Mouse (Mus musculus) forebrain, embryonic 10.5 days (tissue): ENCODE measurements around the gene Igfbpl1. TPM values are rescaled to one million over a fixed set of nuclear protein-coding genes. Genes with fewer than 3 reads are reported as not detected.

Experiments used
- DNase-seq: peaks from one replicate; pipeline ENCODE4 v3.0.0-alpha.2; 2017; ENCODE audit warnings: low spot score; ENCODE audit errors: extremely low spot score
- H3K27ac ChIP-seq: fragments of 300-500 bp; sonication (generic); 2 replicates; pipeline ENCODE4 v1.5.1; 2016; ENCODE audit warnings: mild to moderate bottlenecking
- H3K27me3 ChIP-seq: fragments of 300-500 bp; sonication (generic); 2 replicates; pipeline ENCODE4 v1.6.1; 2016; ENCODE audit warnings: mild to moderate bottlenecking; ENCODE audit not compliant: poor library complexity, severe bottlenecking
- H3K36me3 ChIP-seq: fragments of 300-500 bp; sonication (generic); replicated peaks from 2 replicates; pipeline ENCODE4 v1.6.1; 2016; ENCODE audit warnings: mild to moderate bottlenecking, moderate library complexity
- H3K4me1 ChIP-seq: fragments of 300-500 bp; sonication (generic); 2 replicates; pipeline ENCODE4 v1.6.1; 2016
- H3K4me3 ChIP-seq: fragments of 300-500 bp; sonication (generic); 2 replicates; pipeline ENCODE4 v1.5.1; 2016; ENCODE audit warnings: mild to moderate bottlenecking, moderate library complexity
- H3K9me3 ChIP-seq: fragments of 300-500 bp; sonication (generic); 2 replicates; pipeline ENCODE4 v1.6.1; 2016; ENCODE audit warnings: mild to moderate bottlenecking, moderate library complexity
- WGBS: fragments of 180-500 bp; shearing (Covaris S2); methylation state at CpG from one replicate; pipeline ENCODE4 v1.1.7; 2016; 5-methylcytosine and 5-hydroxymethylcytosine counted together
- polyA plus RNA-seq: library from polyadenylated mRNA; unstranded; fragments of >200 nt; fragmentation: Nextera tagmentation; extraction: Ambion mirVana; gene quantifications from 2 replicates; pipeline ENCODE4 v1.2.1, GENCODE M21; 2016

Gene Igfbpl1
- polyA plus RNA-seq, 1 experiment from 2014 or later: 18.7 TPM

- H3K4me3 ChIP-seq: peak overlapping the region; percentile 38
Observed at GRCm38 (mm10) chr4:45818814-45819207, 7.9 kb downstream of the Igfbpl1 start.

GRCm38 (mm10) chr4:45815542-45815941 is 11.2 kb downstream of the Igfbpl1 start:
- peaks cover 13% of the 10 kb centered on the region for H3K27me3 ChIP-seq
- H3K4me3 ChIP-seq: no peak overlapping the region
- 24% methylated on average over 7 of the region's 7 CpGs for WGBS
- H3K4me1 ChIP-seq: peaks cover 59% of the 10 kb centered on the region
- H3K27ac ChIP-seq: peak overlapping the region; percentile 64; the same call in 1 of the 2 replicates
- peak; percentile 68 for DNase-seq
- no peaks in the 10 kb centered on the region for H3K9me3 ChIP-seq
- H3K36me3 ChIP-seq: peaks cover 51% of the 10 kb centered on the region

More at GRCm38 (mm10) chr4:45818814-45819207, 7.9 kb downstream of the Igfbpl1 start:
- 15% methylated on average over 4 of the region's 4 CpGs for whole genome bisulfite sequencing
- peaks cover 86% of the 10 kb centered on the region for H3K4me1 ChIP-seq
- no peaks in the 10 kb centered on the region for H3K9me3 ChIP-seq
- peak overlapping the region; percentile 90 for H3K27ac ChIP-seq
- H3K27me3 ChIP-seq: peaks cover 29% of the 10 kb centered on the region
- H3K36me3 ChIP-seq: peaks cover 38% of the 10 kb centered on the region
- DNase-seq: no peak

- H3K4me1 ChIP-seq: peaks cover 31% of the 10 kb centered on the region
- no peak overlapping the region for H3K27ac ChIP-seq
- H3K36me3 ChIP-seq: peaks cover 81% of the 10 kb centered on the region
- peaks cover 4% of the 10 kb centered on the region; the same call in 1 of the 2 replicates for H3K27me3 ChIP-seq
- 18% methylated on average over 8 of the region's 8 CpGs for WGBS
- no peak overlapping the region for H3K4me3 ChIP-seq
- DNase-seq: no peak
- H3K9me3 ChIP-seq: no peaks in the 10 kb centered on the region
Observed at GRCm38 (mm10) chr4:45811250-45811649, 15.5 kb downstream of the Igfbpl1 start.

- peaks cover 19% of the 10 kb centered on the region for H3K4me1 ChIP-seq
- no peak overlapping the region for H3K4me3 ChIP-seq
- H3K27me3 ChIP-seq: peaks cover 4% of the 10 kb centered on the region; the same call in 1 of the 2 replicates
- H3K27ac ChIP-seq: no peak overlapping the region
- 35% methylated on average over 7 of the region's 7 CpGs for WGBS
- no peaks in the 10 kb centered on the region; the same call in 1 of the 2 replicates for H3K9me3 ChIP-seq
- no peak for DNase-seq
- H3K36me3 ChIP-seq: peaks cover 63% of the 10 kb centered on the region
Observed at GRCm38 (mm10) chr4:45808034-45808433, 18.7 kb downstream of the Igfbpl1 start.

- WGBS: 93% methylated on average over 14 of the region's 14 CpGs
- Histone ChIP-seq H3K27ac (no peak overlapping the region), H3K4me3 (no peak overlapping the region), H3K9me3 (no peaks in the 10 kb centered on the region; the same call in 1 of the 2 replicates), H3K36me3 (peaks cover 25% of the 10 kb centered on the region), H3K4me1 (peaks cover 22% of the 10 kb centered on the region), H3K27me3 (peaks cover 9% of the 10 kb centered on the region)
- DNase-seq: no peak
Observed at GRCm38 (mm10) chr4:45802900-45803299, 23.8 kb downstream of the Igfbpl1 start.

GRCm38 (mm10) chr4:45799956-45800537 is 26.7 kb downstream of the Igfbpl1 start:
- peaks cover 23% of the 10 kb centered on the region for H3K27me3 ChIP-seq
- H3K4me3 ChIP-seq: no peak overlapping the region
- H3K9me3 ChIP-seq: no peaks in the 10 kb centered on the region; the same call in 1 of the 2 replicates
- H3K27ac ChIP-seq: no peak overlapping the region
- WGBS: 47% methylated on average over 3 of the region's 3 CpGs
- H3K36me3 ChIP-seq: peaks cover 18% of the 10 kb centered on the region
- peaks cover 27% of the 10 kb centered on the region for H3K4me1 ChIP-seq
- no peak for DNase-seq

GRCm38 (mm10) chr4:45798964-45799363 is 27.8 kb downstream of the Igfbpl1 start, which contains the start of gene Aldh1b1:
Gene Aldh1b1 (plus strand): TSS chr4:45799022.
- Histone ChIP-seq H3K4me3 (peak within 1 kb of the TSS; percentile 55), H3K27me3 (peaks cover 23% of the 10 kb centered on the region), H3K9me3 (no peaks in the 10 kb centered on the region; the same call in 1 of the 2 replicates), H3K36me3 (peaks cover 16% of the 10 kb centered on the region), H3K27ac (peak within 1 kb of the TSS; percentile 75), H3K4me1 (peaks cover 30% of the 10 kb centered on the region)
- peak; percentile 81 for DNase-seq
- WGBS: under 1% methylated on average over 26 of the region's 26 CpGs

GRCm38 (mm10) chr4:45796760-45797159 is 30.0 kb downstream of the Igfbpl1 start:
- Histone ChIP-seq H3K4me3 (no peak overlapping the region), H3K36me3 (no peaks in the 10 kb centered on the region), H3K27me3 (peaks cover 27% of the 10 kb centered on the region), H3K4me1 (peaks cover 32% of the 10 kb centered on the region), H3K9me3 (no peaks in the 10 kb centered on the region), H3K27ac (no peak overlapping the region)
- no peak for DNase-seq
- 77% methylated on average over 5 of the region's 5 CpGs for WGBS

- no peaks in the 10 kb centered on the region for H3K36me3 ChIP-seq
- H3K27me3 ChIP-seq: peaks cover 27% of the 10 kb centered on the region
- H3K9me3 ChIP-seq: no peaks in the 10 kb centered on the region
- H3K27ac ChIP-seq: peak overlapping the region; percentile 87
- DNase-seq: peak; percentile 55
- H3K4me3 ChIP-seq: peak overlapping the region; percentile 47
- WGBS: 3% methylated on average over 12 of the region's 12 CpGs
- peaks cover 32% of the 10 kb centered on the region for H3K4me1 ChIP-seq
Observed at GRCm38 (mm10) chr4:45795191-45795811, 31.4 kb downstream of the Igfbpl1 start.

- H3K27ac ChIP-seq: 0 out of 2 replicates have a peak overlapping the region, but pooled peaks have one; percentile 36
- H3K27me3 ChIP-seq: peaks cover 16% of the 10 kb centered on the region; the same call in 1 of the 2 replicates
- WGBS: 86% methylated on average over 2 of the region's 2 CpGs
Observed at GRCm38 (mm10) chr4:45790018-45790417, 36.7 kb downstream of the Igfbpl1 start.

GRCm38 (mm10) chr4:45789263-45789958 is 37.3 kb downstream of the Igfbpl1 start:
- H3K4me3 ChIP-seq: no peak overlapping the region
- peak overlapping the region; percentile 36; the same call in 1 of the 2 replicates for H3K27ac ChIP-seq
- WGBS: 77% methylated on average over 13 of the region's 13 CpGs
- H3K36me3 ChIP-seq: no peaks in the 10 kb centered on the region
- H3K4me1 ChIP-seq: peaks cover 32% of the 10 kb centered on the region
- H3K27me3 ChIP-seq: peaks cover 16% of the 10 kb centered on the region; the same call in 1 of the 2 replicates
- DNase-seq: no peak
- H3K9me3 ChIP-seq: no peaks in the 10 kb centered on the region

More at GRCm38 (mm10) chr4:45790018-45790417, 36.7 kb downstream of the Igfbpl1 start:
- H3K4me3 ChIP-seq: no peak overlapping the region
- no peaks in the 10 kb centered on the region for H3K9me3 ChIP-seq
- no peaks in the 10 kb centered on the region for H3K36me3 ChIP-seq
- H3K4me1 ChIP-seq: peaks cover 32% of the 10 kb centered on the region
- DNase-seq: no peak

GRCm38 (mm10) chr4:45788446-45789081 is 38.2 kb downstream of the Igfbpl1 start:
- 91% methylated on average over 13 of the region's 13 CpGs for WGBS
- Histone ChIP-seq H3K4me3 (no peak overlapping the region), H3K36me3 (no peaks in the 10 kb centered on the region), H3K27me3 (peaks cover 16% of the 10 kb centered on the region; the same call in 1 of the 2 replicates), H3K9me3 (no peaks in the 10 kb centered on the region), H3K27ac (no peak overlapping the region), H3K4me1 (peaks cover 29% of the 10 kb centered on the region)
- DNase-seq: no peak
